Mouse (Mus musculus) right cerebral cortex, adult 2 months (tissue): ENCODE results near the gene P4ha2.

Source experiments
- DNase-seq, 2 experiments: peaks; one replicate each; pipeline ENCODE4 v3.0.0; 2021 to 2022; ENCODE audit warnings: low spot score in 2 of 2

Gene P4ha2

GRCm38 (mm10) chr11:54068520-54069371, 31.1 kb upstream of the P4ha2 start, which contains the start of gene Pdlim4:
Pdlim4 (minus strand) TSS chr11:54069014.
- no peak for DNase-seq

- DNase-seq: no peak
These were observed 28.0 kb upstream of the P4ha2 start for GRCm38 (mm10) chr11:54071726-54072445.

GRCm38 (mm10) chr11:54073291-54073690, 26.6 kb upstream of the P4ha2 start:
- no peak for DNase-seq

- DNase-seq: no peak
These were observed 24.5 kb upstream of the P4ha2 start for GRCm38 (mm10) chr11:54075353-54075752.

- no peak for DNase-seq
These were observed 23.8 kb upstream of the P4ha2 start for GRCm38 (mm10) chr11:54076101-54076500.

- DNase-seq: no peak
These were observed 19.5 kb upstream of the P4ha2 start for GRCm38 (mm10) chr11:54080435-54080834.

GRCm38 (mm10) chr11:54082725-54083124, 17.2 kb upstream of the P4ha2 start:
- DNase-seq: no peak

- no peak for DNase-seq
These were observed 14.9 kb upstream of the P4ha2 start for GRCm38 (mm10) chr11:54084976-54085375.

GRCm38 (mm10) chr11:54085816-54086215, 14.1 kb upstream of the P4ha2 start:
- DNase-seq: no peak

GRCm38 (mm10) chr11:54088253-54088946, 11.5 kb upstream of the P4ha2 start:
- no peak for DNase-seq

GRCm38 (mm10) chr11:54088947-54089317, 11.0 kb upstream of the P4ha2 start:
- peak; percentile 75 to 84 for DNase-seq

- DNase-seq: no peak
These were observed 9.6 kb upstream of the P4ha2 start for GRCm38 (mm10) chr11:54090091-54090879.

- DNase-seq: no peak
These were observed 8.2 kb upstream of the P4ha2 start for GRCm38 (mm10) chr11:54091726-54092125.

- no peak for DNase-seq
These were observed 7.7 kb upstream of the P4ha2 start for GRCm38 (mm10) chr11:54092188-54092587.

- DNase-seq: peak in 1 of 2 experiments; percentile 37
These were observed 6.9 kb upstream of the P4ha2 start for GRCm38 (mm10) chr11:54093000-54093399.

- peak; percentile 46 to 51 for DNase-seq
These were observed 1.0 kb downstream of the P4ha2 start for GRCm38 (mm10) chr11:54100692-54101591.

- no peak for DNase-seq
These were observed 1.8 kb downstream of the P4ha2 start for GRCm38 (mm10) chr11:54101701-54102100.

- no peak for DNase-seq
These were observed 3.0 kb downstream of the P4ha2 start for GRCm38 (mm10) chr11:54102706-54103449.

- no peak for DNase-seq
These were observed 5.1 kb downstream of the P4ha2 start for GRCm38 (mm10) chr11:54105011-54105410.

- no peak for DNase-seq
These were observed 6.8 kb downstream of the P4ha2 start for GRCm38 (mm10) chr11:54106676-54107075.
